Mouse (Mus musculus) megakaryocyte, embryonic 14.5 days (primary cell): ENCODE measurements at regions not wholly inside any gene's neighbourhood (a gene's known extent, or its start where the extent isn't known, plus 50 kb on each side); places are given as distances from the start of the nearest gene placed in this dataset.

ENCODE experiments used
- FLI1 ChIP-seq: IDR thresholded peaks from 2 replicates; pipeline ENCODE4 v1.6.1; 2012; ENCODE audit warnings: low read length, inconsistent platforms, mixed read lengths
- GATA1 ChIP-seq: IDR thresholded peaks from 3 replicates; pipeline ENCODE4 v1.6.1; 2012; ENCODE audit warnings: mixed read lengths, low read length, inconsistent platforms, borderline replicate concordance

DNA sequence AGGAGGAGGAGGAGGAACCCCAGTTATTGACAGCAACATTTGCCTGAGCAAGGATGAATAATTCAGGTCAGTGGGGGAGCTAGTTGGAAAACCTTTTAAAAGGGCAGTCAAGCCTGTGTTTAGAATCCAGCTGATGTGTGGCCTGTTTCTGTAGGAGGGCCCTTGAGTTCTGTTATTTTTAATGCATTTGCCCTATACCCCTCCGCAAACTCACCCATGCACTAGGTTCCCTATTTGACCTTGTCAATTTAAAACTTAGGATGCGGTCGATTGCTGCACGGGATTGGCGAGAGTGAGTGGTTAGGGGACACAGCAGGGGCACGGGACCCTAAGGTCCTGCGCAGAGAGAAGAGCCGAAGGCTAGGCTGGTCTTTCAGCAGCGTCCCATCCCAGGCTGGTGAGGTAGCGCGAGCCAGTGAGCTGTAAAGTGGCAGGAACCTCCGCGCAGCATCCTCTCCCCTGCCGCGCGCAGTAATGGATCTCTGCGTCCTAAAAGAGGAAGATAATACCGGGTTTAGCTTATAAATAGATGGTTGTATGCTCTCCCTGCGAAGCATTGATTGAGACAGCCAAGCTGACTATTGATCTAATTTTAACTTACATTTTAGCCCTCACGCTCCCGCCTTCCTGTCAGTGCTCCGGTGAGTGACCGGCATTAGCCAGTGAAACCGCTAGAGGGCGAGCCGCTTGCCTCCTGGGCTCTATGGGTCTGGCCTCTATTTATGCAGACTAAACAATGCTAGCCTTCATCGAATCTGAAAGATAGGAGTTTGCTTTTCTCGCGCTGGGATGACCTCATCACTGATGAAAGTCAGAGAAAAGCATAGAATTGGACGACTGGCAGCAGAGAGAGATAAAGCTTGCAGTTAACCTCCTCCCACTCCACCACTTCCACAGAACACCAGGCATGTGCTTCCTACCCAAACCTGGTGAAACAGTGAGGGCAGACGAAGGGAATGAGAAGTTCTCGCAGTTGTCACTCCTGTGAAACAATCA lies 245.5 kb downstream of the Cd47 start:
- TF ChIP-seq GATA1 = no peak
- TF ChIP-seq FLI1 = no peak
